Mouse (Mus musculus): ENCODE data around the gene Lsm14a. TPM values are rescaled to one million over a fixed set of nuclear protein-coding genes. Genes with fewer than 3 reads are reported as not detected.

Lsm14a gene
- total RNA-seq (2021): 10 to 100 TPM; 89.8 to 94.0 TPM
- long read RNA-seq, transcript Lsm14a-201 (11 exons, 2,944 nt): major isoform, 30 of 48 reads
- long read RNA-seq, partial matches to known transcripts: 6 of 48 reads
- long read RNA-seq, other reads (novel, unspliced or antisense): 12 of 48 reads

DNA sequence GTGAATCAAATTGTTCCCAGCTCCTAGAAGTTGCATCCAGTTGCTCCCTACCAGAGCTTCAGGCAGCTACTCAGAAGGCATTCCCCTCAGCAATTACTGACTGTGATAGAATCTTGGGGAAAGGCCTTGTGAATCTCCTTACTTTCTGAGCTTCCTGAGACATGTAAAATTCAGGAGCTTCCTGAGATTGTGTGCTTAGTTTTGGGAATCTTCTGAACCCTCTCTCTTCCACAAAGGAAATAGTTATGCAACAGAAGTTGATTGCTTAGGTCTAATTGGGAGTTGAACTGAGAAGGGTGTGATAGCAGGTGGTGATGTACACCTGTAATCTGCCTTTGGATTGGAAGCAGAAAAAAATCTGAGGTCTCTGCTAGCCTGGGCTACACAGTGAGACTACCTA is at the start of gene Lsm14a:
Gene Lsm14a, minus strand, starts transcription at position 101 of the 400 bp plus-strand sequence.
- no peak for DNase-seq (ENCODE audit: low spot score in 2 of 2)

DNA sequence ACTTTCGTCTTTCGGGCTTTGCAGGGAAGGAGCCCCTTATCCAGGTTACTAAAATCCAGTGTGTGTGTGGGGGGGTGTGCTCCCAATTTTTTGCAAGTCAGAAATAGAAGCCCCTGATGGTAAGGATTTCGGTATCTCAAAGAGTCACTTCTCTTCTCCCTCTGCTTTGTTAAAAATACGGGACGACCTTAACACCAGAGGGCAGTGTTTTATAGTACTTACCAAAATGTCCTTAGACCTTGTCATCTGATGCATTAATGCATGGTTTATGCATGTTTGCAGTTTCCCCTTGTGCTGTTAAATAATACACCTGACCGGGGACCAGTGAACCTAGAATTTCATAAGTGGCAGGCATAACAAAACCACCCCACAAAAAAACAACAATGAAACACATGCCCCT is 45.8 kb upstream of the Lsm14a start:
- peak in 1 of 2 experiments; percentile 26 for DNase-seq (ENCODE audit: low spot score in 2 of 2)

DNA sequence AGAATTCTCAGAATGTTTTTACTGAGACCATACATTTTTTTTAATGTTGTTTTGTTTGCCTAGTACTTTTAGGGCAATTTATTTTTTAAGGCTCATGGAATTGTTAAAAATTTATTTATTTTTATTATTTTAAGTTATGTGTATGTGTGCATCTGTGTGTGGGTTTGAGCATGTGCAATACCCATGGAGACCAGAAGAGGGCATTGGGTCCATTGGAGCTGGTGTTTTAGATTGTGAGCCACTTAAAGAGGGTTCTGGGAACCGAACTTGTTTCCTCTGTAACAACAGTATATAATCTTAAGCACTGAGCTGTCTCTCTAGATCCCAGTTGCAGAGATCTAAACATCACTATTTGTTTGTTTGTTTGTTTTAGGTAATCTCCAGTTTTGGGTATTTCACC is 40.5 kb upstream of the Lsm14a start:
- no peak for DNase-seq (ENCODE audit: low spot score in 2 of 2)

DNA sequence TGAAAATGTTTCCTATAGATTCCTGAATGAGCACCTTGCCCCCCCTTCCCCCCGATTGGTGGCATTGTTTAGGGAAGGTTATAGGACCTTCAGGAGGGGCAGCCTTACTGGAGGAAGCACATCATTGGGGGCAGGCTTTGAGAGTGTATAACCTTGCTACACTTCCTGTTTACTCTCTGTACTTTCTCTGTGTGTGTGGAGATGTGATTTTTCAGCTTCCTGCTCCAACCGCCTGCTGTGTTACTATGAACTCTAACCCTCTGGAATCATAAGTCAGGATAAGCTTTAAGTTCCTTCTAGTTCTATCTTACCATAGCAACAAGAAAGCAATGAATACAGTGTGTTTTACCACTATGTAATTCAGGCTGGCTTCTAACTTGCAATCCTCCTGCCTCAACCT is 28.1 kb upstream of the Lsm14a start:
- DNase-seq (ENCODE audit: low spot score in 2 of 2): no peak

DNA sequence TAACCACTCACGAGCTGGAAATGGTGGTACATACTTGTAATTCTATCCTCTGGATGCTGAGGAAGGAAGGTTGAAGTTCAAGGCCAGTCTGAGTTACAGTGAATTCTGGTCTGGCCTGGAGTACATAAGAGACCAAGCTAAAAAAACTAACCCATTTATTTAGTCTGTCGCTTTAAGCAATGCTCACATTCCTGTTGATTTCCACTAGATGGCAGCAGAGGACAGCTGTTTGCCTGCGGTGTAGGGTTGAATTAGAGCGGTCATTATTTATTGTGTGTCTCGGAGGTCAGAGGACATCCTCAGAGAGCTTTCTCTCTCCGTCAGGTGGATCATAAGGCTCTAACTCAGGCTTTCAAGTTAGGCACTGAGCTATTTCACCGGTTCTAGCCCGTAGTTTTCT is 14.4 kb upstream of the Lsm14a start:
- DNase-seq (ENCODE audit: low spot score in 2 of 2): peak in 1 of 2 experiments; percentile 44

DNA sequence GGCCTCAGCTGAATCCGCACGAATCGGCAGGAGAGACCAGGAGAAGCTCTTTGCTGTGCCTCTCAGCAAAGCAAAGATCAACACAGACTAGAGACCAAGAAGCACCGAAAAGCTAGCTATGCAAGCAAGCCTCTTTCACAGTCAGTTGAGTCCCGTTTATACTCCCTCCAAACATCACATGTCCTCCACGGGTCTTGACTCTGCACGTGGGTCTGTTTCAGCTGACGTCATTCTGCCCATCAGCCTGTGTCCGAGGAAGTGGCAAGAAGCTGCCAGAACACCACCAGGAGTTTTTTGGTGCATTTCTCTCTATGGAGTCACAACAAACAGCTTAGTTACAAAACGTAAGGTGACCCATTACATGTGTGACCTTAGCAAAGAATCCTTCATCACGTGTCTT is 10.8 kb upstream of the Lsm14a start:
- no peak for DNase-seq (ENCODE audit: low spot score in 2 of 2)

DNA sequence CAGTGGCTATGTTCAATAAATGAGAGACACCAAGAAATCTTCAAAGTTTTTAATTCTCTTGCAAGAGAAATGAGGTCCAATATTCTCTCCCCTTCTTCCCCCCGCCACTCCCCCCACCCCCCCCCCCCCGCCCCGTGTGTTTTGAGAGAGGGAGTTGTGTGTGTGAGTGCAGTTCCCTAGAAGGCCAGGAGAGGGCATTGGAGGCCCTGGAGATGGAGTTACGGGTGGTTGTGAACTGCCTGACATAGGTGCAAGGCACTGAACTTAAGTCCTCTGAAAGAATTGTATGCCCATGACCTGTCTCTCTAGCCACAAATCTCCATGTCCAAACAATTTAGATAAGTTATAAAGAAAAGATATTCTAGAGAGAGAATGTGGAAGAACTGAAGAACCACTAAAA is 7.0 kb upstream of the Lsm14a start:
- DNase-seq (ENCODE audit: low spot score in 2 of 2): no peak

DNA sequence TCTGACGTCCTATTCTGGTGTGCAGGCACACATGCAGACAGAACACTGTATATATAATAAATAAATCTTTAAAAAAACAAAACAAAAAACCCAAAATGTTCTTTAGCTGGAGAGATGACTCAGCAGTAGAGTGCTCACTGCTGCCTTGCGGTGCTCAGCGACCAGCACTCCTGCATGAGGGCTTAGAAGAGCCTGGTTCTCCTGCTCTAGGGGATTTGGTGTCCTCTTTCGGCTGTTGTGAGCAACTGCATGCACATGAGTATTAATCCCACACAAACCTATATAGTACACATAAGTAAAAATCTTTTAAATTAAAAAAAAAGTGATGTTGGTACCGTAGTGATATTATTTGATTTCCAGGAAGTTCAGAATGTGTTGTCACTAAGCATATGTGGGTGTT is 5.7 kb upstream of the Lsm14a start:
- DNase-seq (ENCODE audit: low spot score in 2 of 2): no peak

DNA sequence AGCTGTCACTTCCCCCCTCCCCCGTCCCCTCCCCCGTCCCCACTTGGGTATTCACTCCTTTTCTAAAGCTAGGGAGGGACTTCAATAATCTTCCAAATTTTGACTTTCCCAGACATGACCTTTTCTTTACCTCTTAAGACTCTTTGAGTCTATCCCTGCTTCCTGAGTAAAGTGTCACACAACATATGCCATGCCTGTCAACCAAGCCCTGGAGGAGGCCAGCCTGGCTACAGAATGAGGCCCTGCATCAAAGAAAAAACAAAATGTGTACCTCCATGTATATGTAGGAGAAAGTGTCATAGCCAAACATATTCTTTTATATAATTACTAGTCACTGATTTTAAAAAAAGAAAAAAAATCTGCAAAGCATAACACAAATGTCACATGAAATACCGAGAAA is 3.7 kb upstream of the Lsm14a start:
- no peak for DNase-seq (ENCODE audit: low spot score in 2 of 2)

DNA sequence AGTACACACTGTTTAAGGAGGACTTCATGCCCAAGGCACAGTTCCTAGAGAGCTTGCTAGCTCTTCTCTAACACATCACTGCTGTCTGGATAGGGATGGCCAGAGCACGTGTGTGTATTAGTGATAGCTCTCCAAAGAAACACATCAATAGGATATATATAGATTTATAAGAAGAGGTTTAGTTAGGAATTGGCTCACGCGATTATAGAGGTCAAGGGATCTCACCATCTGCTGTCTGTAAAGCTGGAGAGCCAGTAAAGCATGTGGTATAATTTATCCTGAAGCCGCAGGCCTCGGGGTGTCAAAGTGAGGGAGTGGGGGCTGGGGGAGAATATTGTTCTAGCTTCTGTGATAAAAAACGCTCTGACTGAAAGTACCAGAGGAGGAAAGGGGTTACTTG is 2.6 kb upstream of the Lsm14a start:
- no peak for DNase-seq (ENCODE audit: low spot score in 2 of 2)

DNA sequence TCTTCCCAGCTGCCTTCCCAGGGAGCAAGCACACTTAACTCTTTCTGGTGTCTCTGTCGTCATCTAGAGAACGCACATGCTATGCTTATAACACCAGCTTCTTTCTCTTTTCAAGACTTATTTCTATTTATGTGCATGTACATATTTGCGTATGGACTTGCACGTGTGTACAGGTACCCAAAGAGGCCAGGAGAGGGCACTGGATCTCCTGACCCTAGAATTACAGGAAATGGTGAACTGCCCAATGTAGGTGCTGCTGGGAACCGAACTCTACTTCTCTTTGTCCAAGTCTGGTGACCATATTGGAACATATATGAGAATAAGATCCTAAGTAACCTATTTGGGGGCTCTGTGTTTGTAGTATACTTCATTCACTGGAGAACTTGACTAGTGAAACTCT is 1.5 kb upstream of the Lsm14a start:
- DNase-seq (ENCODE audit: low spot score in 2 of 2): no peak

DNA sequence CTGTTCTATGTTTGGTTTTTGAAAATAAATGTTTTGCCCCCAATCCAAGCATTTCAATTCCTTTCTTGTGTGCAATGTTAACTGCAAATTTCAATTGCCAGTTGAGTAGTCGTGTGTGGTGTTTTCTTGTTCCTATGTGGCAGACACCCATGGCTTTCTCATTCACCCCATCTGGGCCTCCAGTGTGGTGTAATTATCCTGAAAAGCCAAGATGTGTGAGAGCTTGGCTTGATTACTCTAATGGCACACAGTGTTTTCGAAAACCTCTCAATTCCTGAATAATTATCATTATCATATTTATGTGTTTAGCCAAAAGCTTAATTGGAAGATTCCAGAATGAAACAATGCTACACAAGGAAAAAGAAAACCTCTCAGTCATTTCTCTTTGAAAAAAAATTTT is 976 bp upstream of the Lsm14a start:
- DNase-seq (ENCODE audit: low spot score in 2 of 2): no peak

DNA sequence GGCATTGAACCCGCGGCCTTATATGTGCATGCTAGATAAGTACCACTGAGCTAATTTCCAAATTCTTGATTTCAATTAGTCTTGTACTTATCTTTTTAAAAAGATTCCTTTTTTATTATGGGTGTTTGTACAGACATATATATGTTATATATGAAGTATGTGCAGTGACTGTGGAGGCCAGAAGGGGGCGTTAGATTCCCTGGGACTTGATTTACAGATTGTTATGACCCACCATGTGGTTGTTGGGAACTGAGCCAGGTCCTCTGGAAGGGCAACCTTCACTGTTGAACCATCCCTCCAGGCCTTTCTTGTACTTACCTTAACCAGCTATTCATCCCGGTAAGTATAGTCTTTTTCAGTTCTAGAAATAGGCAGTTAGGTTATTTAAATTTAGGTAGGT is 780 bp downstream of the Lsm14a start:
- no peak for DNase-seq (ENCODE audit: low spot score in 2 of 2)

DNA sequence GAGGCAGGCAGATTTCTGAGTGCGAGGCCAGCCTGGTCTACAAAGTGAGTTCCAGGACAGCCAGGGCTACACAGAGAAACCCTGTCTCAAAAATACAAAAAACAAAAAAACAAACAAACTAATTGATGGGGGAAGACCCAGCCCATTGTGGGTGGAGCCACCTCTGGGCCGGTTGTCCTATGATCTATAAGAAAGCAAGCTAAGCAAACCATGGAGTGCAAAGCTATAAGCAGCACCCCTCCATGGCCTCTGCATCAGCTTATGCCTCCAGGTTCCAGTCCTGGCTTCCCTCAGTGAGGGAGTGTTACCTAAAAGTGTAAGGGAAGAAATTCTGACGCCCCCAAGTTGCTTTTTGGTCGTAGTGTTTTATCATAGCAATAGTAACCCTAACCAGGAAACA is 1.4 kb downstream of the Lsm14a start:
- no peak for DNase-seq (ENCODE audit: low spot score in 2 of 2)

DNA sequence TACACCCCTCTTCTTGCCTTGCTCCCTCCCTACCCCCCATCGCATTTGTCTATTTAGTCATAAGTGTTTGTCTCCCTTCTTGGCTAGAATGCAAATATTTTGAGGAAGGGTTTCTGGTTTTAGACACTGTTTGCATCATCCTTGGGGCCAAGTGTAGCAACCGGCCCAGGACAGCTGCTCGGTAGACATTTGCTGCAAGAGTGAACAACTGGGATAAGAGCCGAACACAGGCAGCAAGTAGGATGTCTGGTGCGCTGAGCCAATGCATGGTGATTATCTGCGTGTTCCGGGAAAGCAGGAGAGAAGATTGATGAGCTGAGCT is 2.3 kb downstream of the Lsm14a start:
- DNase-seq (ENCODE audit: low spot score in 2 of 2): no peak

DNA sequence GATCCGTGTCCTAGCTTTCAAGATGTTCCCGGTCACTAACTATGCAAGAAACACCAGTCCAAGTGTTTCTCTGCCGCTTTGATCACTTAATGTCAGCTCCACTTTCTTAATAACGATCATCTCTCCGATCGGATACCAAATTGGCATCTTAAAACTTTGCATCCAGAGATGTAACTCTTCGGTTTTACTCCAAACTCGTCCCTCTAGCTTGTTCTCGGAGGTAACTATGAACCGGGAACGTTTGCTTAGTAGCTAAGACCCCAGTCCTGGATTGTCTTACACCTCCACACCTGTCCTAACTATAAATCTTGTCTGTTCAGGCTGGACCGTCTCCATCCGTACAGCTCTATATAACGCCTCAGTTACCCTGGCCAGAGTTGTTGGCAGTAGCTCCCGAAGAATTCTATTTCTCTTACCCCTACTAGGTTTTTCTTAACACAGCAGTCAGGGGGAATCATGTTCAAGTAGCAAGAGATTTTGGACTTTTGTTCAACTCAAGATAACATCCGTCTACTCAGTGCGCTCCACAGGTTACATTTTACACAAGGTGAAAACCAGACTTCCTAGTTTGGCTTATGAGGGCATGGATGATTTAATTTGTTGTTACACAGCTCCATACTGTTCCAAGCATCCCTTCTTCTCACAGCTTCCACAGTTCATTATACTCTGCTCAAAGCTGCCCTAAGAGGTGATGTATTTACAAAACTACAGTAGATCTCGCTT is 2.8 kb downstream of the Lsm14a start:
- DNase-seq (ENCODE audit: low spot score in 2 of 2): no peak

DNA sequence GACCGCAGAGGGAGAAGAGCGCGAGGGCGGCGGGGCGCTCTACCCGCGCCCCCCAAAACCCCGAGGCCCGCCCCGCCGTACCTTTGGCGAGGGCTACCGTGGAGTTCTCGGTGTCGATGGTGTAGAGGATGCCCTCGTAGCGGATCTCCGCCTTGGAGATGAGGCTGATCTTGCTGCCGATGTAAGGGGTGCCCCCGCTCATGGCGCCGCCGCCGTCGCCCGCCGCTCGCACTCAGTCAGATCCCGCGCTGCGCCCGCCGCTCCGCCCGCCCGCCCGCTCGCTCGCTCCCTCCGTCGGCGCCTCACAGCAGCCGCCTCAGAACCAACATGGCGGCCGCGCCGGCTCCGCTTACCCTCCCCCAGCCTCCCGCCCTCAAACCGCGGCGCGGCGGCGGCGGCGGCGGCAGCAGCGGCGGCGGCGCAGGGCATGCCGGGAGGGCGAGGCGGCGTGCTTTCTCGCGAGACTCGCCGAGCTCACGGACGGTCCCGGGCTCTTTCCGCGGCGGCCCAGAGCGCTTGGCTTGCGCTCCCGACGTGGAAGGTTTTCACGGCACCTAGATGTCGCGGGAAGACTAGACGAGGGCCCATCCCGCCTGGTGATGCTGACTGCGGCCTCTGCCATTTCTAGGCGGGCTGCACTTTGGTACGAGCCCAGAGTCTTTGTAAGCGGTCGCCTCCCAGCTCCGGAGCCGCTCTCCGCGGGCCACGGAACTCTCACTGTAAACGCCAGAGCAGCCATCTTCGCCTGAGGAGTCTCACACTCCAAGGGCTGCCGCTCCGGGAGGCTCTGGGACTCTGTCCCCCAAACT is 3.6 kb downstream of the Lsm14a start:
- peak; percentile 87 to 94 for DNase-seq (ENCODE audit: low spot score in 2 of 2)

DNA sequence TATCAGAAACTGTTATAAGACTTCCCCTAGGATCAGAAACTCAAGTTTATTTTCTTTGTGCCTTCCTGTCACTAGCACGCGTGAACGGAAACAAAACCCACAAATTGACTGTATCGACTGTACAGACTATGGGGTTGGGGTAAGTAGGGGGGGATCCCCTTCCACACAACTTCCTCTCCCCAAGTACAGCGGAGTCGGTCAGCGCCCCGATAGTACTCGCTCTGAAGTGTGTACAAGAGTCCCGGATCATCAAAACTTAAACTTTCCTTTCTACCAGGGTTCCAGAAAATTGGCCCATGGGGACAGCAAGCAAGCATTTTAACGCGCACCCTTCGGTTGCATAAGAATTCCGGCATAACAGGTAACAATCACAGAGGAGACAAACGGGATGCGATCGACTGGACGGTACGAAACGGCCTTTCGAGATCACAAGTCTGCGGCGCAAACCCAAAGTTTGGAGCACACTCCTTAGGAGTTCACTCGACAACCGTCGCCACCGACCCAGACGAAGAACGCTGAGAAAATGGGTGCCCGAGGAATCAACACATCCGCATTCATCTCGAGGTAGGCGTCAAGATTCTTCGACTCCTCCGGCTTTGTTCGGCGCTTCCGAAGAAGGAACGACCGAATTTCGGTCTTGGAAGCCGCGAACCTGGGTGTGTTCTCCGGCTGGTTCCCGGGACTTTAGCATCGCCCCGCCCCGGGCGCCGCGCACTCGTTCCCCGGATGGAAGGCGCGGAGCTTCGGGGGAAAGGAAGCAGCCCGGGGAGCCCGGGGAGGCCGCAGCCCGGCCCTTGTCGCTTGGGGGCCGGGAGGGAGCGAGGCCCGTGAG is 4.5 kb downstream of the Lsm14a start:
- DNase-seq (ENCODE audit: low spot score in 2 of 2): peak; percentile 58 to 68

DNA sequence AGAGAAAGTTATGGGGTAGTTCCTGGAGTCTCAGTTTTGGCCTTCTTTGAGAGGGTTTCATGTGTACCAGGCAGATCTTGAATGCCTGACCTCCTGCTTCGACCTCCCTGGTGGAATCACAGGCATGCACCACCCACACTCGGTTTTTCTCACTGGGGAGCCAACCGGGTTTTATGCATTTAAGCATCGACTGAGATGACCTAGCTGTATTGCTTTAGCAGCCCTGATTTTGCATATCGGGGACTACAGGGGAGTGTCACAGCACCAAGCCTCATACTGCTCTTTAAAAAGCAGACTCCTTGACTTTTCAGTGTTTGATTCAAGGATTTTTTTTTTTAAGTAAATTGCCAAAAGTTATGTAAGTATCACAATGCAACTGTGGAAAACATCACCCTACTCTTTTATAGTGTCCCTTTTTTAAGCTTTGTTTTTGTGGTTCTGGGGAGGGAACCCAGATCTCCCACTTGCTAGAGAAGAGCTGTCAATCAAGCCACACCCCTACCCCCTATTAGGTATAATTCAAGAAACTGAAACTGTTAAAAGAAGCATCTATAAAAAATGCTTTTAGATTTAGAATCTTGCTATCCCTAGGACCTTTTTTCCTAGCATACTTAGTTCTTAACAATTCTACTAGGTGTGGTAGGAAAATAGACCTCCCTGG is 5.2 kb downstream of the Lsm14a start:
- no peak for DNase-seq (ENCODE audit: low spot score in 2 of 2)

DNA sequence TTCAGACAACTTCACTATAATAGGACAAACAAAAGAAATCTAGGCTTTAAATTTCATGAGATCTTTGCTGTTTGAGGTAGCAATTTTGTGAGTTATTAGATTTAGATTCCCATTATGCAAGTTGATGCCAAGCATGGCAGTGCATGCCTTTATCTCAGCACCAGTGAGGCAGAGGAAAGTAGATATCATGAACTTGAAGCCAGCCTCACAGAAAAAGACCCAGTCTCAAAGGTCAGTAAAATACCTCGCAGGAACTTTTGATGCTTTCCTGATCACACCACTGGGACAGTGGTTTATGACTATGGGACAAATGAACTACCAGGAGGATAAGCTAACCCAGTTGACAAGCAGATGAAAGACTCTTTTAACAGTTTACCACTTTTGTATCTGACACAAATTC is 10.3 kb downstream of the Lsm14a start:
- no peak for DNase-seq (ENCODE audit: low spot score in 2 of 2)

DNA sequence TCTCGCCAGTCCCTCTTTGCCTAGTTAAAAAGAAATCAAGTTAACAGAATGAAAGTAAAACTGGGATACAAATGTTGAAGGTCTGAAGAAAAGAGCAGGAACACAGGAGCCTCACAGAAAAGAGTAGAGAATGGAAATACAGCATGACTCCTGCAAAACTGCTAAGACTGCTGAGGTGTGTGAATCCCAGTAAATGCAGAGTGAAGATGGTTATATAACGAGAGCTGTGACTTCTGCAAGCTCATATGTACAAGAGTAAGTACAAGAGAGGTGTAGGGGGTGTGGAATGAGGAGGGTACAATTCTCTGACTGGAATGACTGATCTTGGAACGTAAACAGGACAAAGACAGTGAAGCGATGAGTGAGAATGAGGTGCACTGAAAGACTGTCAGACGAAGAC is 11.4 kb downstream of the Lsm14a start:
- no peak for DNase-seq (ENCODE audit: low spot score in 2 of 2)

Data from layer of hippocampus, adult 18-20 months (tissue).